Mouse (Mus musculus): ENCODE results near the gene Zfp639. TPM values are rescaled to one million over a fixed set of nuclear protein-coding genes. Genes with fewer than 3 reads are reported as not detected.

The Zfp639 gene
- total RNA-seq, 2 experiments from 2014 or later = 30.5 to 36.1 TPM

GRCm38 (mm10) chr3:32500346-32500745 is 9.7 kb upstream of the Zfp639 start:
- no peak for DNase-seq (ENCODE audit: extremely low spot score in 1 of 2, low spot score in 1 of 2)

- no peak for DNase-seq (ENCODE audit: extremely low spot score in 1 of 2, low spot score in 1 of 2)
Measured at GRCm38 (mm10) chr3:32505841-32506240, 4.2 kb upstream of the Zfp639 start.

GRCm38 (mm10) chr3:32506366-32507225 is 3.5 kb upstream of the Zfp639 start:
- DNase-seq (ENCODE audit: extremely low spot score in 1 of 2, low spot score in 1 of 2) = no peak

- peak; percentile 36 to 63 for DNase-seq (ENCODE audit: extremely low spot score in 1 of 2, low spot score in 1 of 2)
Measured at GRCm38 (mm10) chr3:32508666-32509324, 1.3 kb upstream of the Zfp639 start.

- DNase-seq (ENCODE audit: extremely low spot score in 1 of 2, low spot score in 1 of 2) = peak; percentile 91 to 92
Measured at GRCm38 (mm10) chr3:32510375-32511190, 524 bp downstream of the Zfp639 start.

GRCm38 (mm10) chr3:32511191-32511550 is 1.1 kb downstream of the Zfp639 start:
- DNase-seq (ENCODE audit: extremely low spot score in 1 of 2, low spot score in 1 of 2) = no peak

GRCm38 (mm10) chr3:32512686-32513284 is 2.7 kb downstream of the Zfp639 start:
- DNase-seq (ENCODE audit: extremely low spot score in 1 of 2, low spot score in 1 of 2) = no peak

- DNase-seq (ENCODE audit: extremely low spot score in 1 of 2, low spot score in 1 of 2) = no peak
Measured at GRCm38 (mm10) chr3:32513528-32513927, 3.5 kb downstream of the Zfp639 start.

- no peak for DNase-seq (ENCODE audit: extremely low spot score in 1 of 2, low spot score in 1 of 2)
Measured at GRCm38 (mm10) chr3:32527181-32527580, 17.1 kb downstream of the Zfp639 start.

- DNase-seq (ENCODE audit: extremely low spot score in 1 of 2, low spot score in 1 of 2) = peak; percentile 72 to 81
Measured at GRCm38 (mm10) chr3:32529303-32529898, 19.3 kb downstream of the Zfp639 start, which contains the start of gene Mfn1. Mfn1 (plus strand) TSS chr3:32529465.

- no peak for DNase-seq (ENCODE audit: extremely low spot score in 1 of 2, low spot score in 1 of 2)
Measured at GRCm38 (mm10) chr3:32530041-32530440, 20.0 kb downstream of the Zfp639 start.

- DNase-seq (ENCODE audit: extremely low spot score in 1 of 2, low spot score in 1 of 2) = no peak
Measured at GRCm38 (mm10) chr3:32535692-32536091, 25.6 kb downstream of the Zfp639 start.

GRCm38 (mm10) chr3:32537556-32537955 is 27.5 kb downstream of the Zfp639 start:
- DNase-seq (ENCODE audit: extremely low spot score in 1 of 2, low spot score in 1 of 2) = peak in 1 of 2 experiments; percentile 13

- DNase-seq (ENCODE audit: extremely low spot score in 1 of 2, low spot score in 1 of 2) = no peak
Measured at GRCm38 (mm10) chr3:32538091-32538490, 28.0 kb downstream of the Zfp639 start.

- DNase-seq (ENCODE audit: extremely low spot score in 1 of 2, low spot score in 1 of 2) = no peak
Measured at GRCm38 (mm10) chr3:32553061-32553460, 43.0 kb downstream of the Zfp639 start.

GRCm38 (mm10) chr3:32563401-32563800 is 53.3 kb downstream of the Zfp639 start:
- no peak for DNase-seq (ENCODE audit: extremely low spot score in 1 of 2, low spot score in 1 of 2)

All from layer of hippocampus, postnatal 25 days (tissue).